Mouse (Mus musculus) gonadal fat pad, adult 2 months (tissue): ENCODE measurements around the gene Mif4gd. TPM values are rescaled to one million over a fixed set of nuclear protein-coding genes. Genes with fewer than 3 reads are reported as not detected.
"Not testable (repeated sequence)": the region's sequence is repeated elsewhere in the genome, so short reads cannot be mapped to it uniquely, and the experiment has no call there.

ENCODE experiments used
- DNase-seq: peaks from one replicate; pipeline ENCODE4 v3.0.0-alpha.2; 2012; ENCODE audit warnings: low read depth
- polyA plus RNA-seq: library from polyadenylated mRNA; depleted of rRNA; stranded (reverse); fragments of >200 nt; gene quantifications from 2 replicates; pipeline ENCODE4 v1.2.3, GENCODE M21; 2012; rRNA removed

Mif4gd gene
- polyA plus RNA-seq = 114 and 132 TPM in 2 replicates

- DNase-seq = no peak
Observed at GRCm38 (mm10) chr11:115612410-115613137, at the start of gene Mif4gd. TSS of gene Mif4gd (minus strand) at chr11:115612969.

GRCm38 (mm10) chr11:115660376-115660775, 47.6 kb upstream of the Mif4gd start:
- DNase-seq = no peak

- DNase-seq = no peak
Observed at GRCm38 (mm10) chr11:115658521-115658920, 45.8 kb upstream of the Mif4gd start.

GRCm38 (mm10) chr11:115654128-115654527, 41.4 kb upstream of the Mif4gd start:
- DNase-seq = no peak

- no peak for DNase-seq
Observed at GRCm38 (mm10) chr11:115653194-115653593, 40.4 kb upstream of the Mif4gd start.

GRCm38 (mm10) chr11:115651680-115652079, 38.9 kb upstream of the Mif4gd start:
- no peak for DNase-seq

GRCm38 (mm10) chr11:115649706-115650105, 36.9 kb upstream of the Mif4gd start:
- no peak for DNase-seq

- no peak for DNase-seq
Observed at GRCm38 (mm10) chr11:115647459-115647858, 34.7 kb upstream of the Mif4gd start.

GRCm38 (mm10) chr11:115646439-115646838, 33.7 kb upstream of the Mif4gd start:
- no peak for DNase-seq

- not testable (repeated sequence) for DNase-seq
Observed at GRCm38 (mm10) chr11:115645498-115645897, 32.7 kb upstream of the Mif4gd start.

- no peak for DNase-seq
Observed at GRCm38 (mm10) chr11:115644308-115644707, 31.5 kb upstream of the Mif4gd start.

GRCm38 (mm10) chr11:115643265-115643664, 30.5 kb upstream of the Mif4gd start:
- no peak for DNase-seq

- no peak for DNase-seq
Observed at GRCm38 (mm10) chr11:115642705-115643104, 29.9 kb upstream of the Mif4gd start.

- no peak for DNase-seq
Observed at GRCm38 (mm10) chr11:115641664-115642036, 28.9 kb upstream of the Mif4gd start.

GRCm38 (mm10) chr11:115640978-115641663, 28.4 kb upstream of the Mif4gd start:
- no peak for DNase-seq

GRCm38 (mm10) chr11:115640311-115640828, 27.6 kb upstream of the Mif4gd start:
- DNase-seq = no peak

GRCm38 (mm10) chr11:115639540-115639939, 26.8 kb upstream of the Mif4gd start:
- DNase-seq = no peak

GRCm38 (mm10) chr11:115638498-115639409, 26.0 kb upstream of the Mif4gd start:
- DNase-seq = no peak

GRCm38 (mm10) chr11:115636960-115637359, 24.2 kb upstream of the Mif4gd start:
- no peak for DNase-seq

GRCm38 (mm10) chr11:115635484-115635883, 22.7 kb upstream of the Mif4gd start:
- no peak for DNase-seq

- DNase-seq = no peak
Observed at GRCm38 (mm10) chr11:115635041-115635440, 22.3 kb upstream of the Mif4gd start.

GRCm38 (mm10) chr11:115634109-115634508, 21.3 kb upstream of the Mif4gd start:
- DNase-seq = no peak
